Mouse (Mus musculus): Measurements from ENCODE around the gene Col9a1. TPM values are rescaled to one million over a fixed set of nuclear protein-coding genes. Genes with fewer than 3 reads are reported as not detected.
A peak's percentile ranks its signal among the peaks of the same experiment; 100 is the strongest.

Col9a1 gene
- polyA plus RNA-seq, 1 experiment = 0.04 TPM

DNA sequence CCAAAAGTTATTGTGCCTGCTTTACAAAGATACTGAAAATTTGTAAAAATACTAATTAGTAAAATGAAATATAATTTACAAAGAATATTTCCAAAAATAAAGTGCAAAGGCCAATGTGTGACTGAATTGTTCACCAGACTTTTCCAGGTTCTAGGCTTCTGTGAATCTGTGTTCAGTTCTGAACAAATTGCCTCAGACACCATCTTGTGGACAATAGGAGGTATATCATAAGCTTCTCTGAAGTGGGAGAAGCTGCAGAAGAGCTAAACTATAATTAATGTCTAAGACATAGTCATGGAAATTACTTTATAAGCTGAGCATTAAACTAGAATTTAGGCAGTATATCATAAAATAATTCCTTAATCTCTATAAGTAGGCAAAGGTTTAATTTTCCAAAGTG is 83.8 kb downstream of the Col9a1 start:
- DNase-seq (ENCODE audit: low read depth, low spot score) = no peak

DNA sequence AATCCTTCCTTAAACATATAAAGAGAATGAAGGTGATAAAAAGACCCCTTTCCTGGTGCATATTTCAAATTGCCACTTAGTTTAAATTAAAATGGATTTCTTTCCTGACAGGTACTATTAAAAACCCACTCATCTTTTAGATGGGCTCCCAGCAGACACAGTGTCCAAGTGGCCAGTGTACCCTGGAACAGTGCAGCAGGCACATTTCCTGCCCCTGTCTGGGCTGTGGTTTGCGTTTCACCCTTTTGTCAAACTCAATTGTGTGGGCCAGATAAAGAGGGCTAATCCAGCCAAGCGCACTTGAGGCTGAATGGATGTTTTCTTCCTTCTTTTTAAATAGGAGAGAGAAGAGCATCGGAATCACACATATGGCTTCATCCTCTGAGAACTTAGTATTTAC is 89.6 kb downstream of the Col9a1 start:
- no peak for DNase-seq (ENCODE audit: low read depth, low spot score)
- 59% methylated on average over 3 of the region's 3 CpGs for WGBS

DNA sequence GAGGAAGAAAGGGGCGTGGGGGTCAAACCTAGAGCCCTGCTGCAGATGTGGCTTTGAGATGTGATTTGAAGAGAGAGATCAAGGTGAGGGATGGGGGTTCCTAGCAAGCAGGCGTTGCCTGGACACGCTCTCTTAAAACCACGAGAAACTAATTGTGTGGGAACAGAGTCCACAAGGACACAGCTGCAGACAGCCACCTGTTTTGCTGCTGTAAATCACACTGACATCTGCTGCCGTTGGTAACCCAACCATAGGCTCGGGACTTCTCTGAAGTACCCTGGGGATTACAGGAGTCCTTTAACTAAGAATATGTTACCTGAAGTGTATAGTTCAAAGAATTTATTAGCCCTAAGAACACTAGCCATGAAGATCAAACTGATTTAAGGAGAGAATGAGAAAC is 109.0 kb downstream of the Col9a1 start:
- WGBS = 5% methylated on average over 6 of the region's 6 CpGs
- peak; percentile 32 for DNase-seq (ENCODE audit: low read depth, low spot score)

DNA sequence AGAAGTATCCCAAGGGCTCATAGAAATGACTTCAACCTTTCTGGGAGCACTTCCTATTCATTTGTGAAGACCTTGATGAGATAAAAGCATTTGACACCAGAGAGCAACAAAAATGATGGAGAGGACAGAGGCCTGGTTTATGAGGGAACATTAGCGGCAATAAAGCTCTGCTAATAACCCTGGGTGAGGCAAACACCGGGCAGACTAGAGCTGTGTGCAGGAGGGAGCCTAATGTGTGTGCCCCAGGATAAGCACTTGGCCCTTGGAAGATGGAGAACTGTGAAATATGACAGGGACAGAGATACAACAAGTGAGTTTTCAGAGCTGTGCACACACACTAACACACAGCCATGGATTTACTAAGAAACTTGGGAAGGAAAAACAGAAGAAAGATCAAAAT is 115.1 kb downstream of the Col9a1 start:
- WGBS = 10% methylated on average over 2 of the region's 2 CpGs
- DNase-seq (ENCODE audit: low read depth, low spot score) = no peak

DNA sequence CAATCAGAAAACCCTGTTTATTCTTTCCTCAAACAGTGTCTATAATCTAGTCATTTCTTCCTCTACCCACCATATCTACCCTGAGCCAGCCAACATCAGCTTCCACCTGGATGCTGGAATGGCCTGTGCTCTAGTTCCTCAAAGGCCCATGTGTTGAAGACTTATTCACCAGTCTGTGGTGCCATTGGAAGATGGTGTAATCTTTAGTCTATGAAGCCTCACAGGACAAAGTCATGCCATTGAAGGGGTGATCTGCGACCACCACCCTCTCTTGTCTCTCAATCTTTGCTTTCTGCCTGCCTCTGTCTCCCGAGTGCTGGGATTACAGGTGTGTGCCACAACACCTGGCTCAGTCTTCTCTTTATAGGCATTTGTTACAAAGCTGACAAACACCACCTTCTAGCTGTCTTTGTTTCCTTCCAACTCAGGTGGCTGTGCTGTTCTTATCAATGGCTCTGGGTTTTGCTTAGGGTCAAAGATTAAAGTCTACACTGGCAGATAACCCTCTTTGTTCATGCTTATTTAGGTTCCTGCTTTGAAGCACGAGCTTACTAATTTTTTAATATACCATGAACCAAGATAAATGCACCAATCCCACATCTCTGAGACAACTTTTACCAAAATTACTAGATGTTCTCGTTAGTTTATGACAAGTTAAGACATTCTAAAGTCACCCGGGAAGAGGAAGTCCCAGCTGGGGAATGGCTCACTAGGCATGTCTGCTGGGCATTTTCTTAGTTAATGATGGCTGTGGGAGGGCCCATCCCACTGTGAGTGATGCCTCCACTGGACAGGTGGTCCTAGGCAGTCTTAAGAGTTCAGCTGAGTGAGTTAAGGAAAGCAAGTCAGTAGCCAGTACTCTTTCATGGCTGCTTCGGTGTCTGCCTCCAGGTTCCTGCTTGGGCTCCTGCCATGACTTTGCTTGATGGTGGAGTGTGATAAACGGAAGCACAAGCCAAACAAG is 117.9 kb downstream of the Col9a1 start:
- 29% methylated on average over 7 of the region's 7 CpGs for WGBS
- DNase-seq (ENCODE audit: low read depth, low spot score) = no peak

DNA sequence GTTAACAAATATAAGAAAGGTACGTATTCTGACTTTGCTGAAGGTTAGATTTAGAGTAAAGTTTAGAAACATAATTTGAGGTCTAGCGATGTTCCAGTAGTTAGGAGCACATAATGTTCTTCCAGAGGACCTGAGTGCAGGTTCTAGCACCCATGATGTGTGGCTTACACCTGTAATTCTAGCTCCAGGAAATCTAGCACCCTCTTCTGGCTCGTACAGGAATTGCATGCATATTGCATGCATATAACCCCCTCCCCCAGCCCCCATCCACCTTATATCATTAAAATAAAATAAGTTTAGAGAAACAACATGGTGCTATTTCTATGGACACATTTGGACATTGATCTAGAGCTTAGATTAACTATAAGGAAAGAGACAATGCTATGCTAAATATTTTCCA is 123.3 kb downstream of the Col9a1 start:
- WGBS = 89% methylated on average over 3 of the region's 3 CpGs
- DNase-seq (ENCODE audit: low read depth, low spot score) = no peak

Other genes starting within 250 kb of the Col9a1 start
- 9.3 and 10.4 TPM in 2 replicates for gene Sdhaf4, start 172.0 kb upstream of the Col9a1 start, polyA plus RNA-seq (2012; rRNA removed)
- 8.7 and 12.9 TPM in 2 replicates for gene Fam135a, start 77.3 kb upstream of the Col9a1 start, polyA plus RNA-seq (2012; rRNA removed)